Mouse (Mus musculus): ENCODE measurements around the gene Ralgapa1.
A peak's percentile ranks its signal among the peaks of the same experiment; 100 is the strongest.
"Not testable (repeated sequence)": the region's sequence is repeated elsewhere in the genome, so short reads cannot be mapped to it uniquely, and the experiment has no call there.

The Ralgapa1 gene

DNA sequence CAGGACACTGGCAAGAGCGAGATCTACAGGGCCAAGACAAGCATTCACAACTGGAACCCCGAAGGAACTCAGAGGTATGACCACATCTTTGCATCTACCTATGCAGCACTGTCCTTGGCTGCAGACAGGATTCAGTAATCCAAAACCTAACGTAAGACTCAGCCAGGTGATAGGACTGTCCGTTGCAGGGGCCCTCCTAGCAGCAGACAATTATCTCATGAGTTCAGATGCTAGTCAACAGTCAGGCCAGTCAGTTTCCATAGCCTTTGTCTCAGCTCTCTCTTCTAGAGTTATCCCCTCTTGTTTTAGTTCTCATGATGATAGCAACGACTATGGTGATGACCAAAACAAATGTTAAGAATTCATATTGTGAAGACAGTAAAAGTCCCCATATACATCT, 20.8 kb downstream of the Ralgapa1 start:
- DNase-seq (ENCODE audit: low spot score), result no peak

DNA sequence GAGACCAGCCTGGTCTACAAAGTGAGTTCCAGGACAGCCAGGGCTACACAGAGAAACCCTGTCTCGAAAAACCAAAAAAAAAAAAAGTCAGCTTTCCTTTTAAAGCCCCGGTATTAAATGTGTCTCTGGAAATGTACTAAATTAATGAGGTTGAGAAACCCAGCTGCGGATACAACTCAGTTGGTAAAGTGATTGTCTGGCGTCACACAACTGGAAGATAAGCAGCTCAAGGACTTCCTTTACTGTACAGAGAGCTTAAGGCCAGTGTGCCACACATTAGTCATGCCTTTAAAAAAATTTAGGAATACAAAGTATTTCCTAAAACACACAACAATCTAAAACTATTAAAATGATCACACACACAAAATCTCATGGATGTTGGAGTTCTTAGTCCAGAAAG, 22.2 kb downstream of the Ralgapa1 start:
- no peak for DNase-seq (ENCODE audit: low spot score)

DNA sequence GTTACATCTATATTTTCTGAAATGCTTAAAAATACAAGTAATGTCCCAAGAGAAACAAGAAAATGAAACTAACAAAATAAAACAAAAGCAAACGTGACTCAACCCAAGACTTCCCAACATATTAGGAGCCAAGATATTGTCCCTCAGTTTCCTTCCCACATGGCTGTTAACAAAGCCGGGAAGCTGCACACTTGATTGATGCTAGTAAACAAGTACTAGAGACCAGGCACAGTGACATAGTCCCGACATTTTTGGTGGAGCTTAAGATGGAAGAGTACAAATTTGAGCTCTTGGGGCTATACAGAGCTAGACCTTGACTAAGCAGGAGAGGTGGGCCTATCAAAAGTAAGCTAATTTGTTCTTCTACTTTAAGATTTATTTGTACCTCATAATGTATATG, 23.9 kb downstream of the Ralgapa1 start:
- no peak for DNase-seq (ENCODE audit: low spot score)

DNA sequence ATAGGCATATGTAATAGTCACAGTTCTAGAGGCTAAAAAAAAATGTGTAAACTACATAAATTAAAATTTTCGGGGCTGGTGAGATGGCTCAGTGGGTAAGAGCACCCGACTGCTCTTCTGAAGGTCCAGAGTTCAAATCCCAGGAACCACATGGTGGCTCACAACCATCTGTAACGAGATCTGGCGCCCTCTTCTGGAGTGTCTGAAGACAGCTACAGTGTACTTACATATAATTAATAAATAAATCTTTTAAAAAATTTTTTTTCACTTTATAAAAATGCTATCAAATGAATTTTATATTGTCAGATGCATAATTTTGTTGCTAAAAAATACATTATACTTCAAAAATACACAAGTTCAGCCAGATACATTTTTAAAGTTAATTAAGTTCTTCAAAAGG, 26.5 kb downstream of the Ralgapa1 start:
- DNase-seq (ENCODE audit: low spot score), result not testable (repeated sequence)

DNA sequence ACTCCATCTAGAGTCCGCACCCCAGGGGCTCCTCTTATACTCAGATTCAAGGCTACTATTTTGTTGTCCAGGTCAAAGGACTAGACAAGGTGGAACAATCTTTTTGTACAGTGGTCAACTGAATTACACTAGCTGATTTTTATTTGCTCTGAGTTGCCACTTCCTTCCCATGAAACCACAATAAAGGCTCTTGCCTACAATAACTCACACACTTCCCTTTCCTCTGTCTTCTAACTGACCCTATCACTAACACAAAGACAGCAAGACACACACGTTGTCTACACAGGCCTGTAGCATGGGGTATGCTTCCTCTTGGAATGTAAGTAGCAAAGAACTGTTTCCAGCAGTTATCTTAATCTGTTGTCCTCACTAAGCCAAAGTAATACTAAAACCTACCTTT, 35.7 kb downstream of the Ralgapa1 start:
- no peak for DNase-seq (ENCODE audit: low spot score)

DNA sequence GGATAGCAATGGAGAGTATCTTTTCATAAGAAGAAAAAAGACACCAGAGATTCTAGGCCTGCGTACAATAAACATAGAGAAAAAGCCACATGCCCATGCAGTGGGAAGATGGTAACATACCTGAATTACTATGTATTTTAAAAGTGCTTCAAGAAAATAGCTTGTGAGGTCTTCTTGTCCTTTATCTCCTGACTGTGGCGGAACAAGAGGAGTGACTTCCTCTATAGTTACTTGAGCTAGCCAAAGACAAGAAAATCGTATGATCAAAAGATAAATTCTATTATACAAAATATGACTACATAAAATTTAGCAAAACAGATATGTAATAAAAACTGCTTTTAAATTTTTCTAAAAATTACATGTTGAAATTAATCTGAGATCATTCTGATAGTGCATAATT, 38.3 kb downstream of the Ralgapa1 start:
- DNase-seq (ENCODE audit: low spot score), result no peak

DNA sequence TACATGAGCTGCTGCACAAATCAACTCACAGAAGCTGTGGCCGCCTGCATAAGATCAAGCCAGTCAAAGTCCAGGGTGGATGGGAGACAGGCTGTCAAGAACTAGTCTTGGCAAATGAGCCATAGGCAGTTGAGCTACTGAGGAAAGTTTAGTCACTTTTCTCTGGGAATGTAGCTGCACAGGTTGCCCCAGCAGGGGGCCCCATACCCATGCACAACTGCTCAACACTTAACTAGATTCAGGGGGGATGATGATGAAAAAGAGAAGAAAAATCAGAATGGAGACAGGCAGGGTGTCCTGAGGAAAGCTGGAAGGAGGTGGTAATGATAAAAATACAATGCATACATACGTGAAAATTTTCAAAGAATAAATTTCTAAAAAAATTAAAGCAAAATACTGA, 42.7 kb downstream of the Ralgapa1 start:
- no peak for DNase-seq (ENCODE audit: low spot score)

DNA sequence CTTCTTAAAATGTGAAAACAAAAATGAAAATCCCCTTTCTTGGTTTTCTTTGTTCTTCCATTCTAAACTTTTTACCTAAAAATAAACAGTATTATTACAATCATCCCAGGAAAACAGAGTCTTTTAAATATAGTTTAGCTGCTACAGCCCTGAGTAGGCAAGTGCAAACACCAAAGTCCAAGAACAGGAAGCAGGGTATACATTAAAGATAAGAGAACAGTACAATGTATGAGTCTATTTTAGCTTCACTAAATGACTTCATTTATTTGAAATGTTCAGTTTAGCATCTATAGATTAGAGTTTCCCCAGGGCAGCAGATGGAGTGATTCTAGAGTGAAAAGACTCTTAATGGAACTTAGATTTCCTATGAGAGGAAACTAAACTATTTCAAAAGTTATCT, 43.6 kb downstream of the Ralgapa1 start:
- no peak for DNase-seq (ENCODE audit: low spot score)

DNA sequence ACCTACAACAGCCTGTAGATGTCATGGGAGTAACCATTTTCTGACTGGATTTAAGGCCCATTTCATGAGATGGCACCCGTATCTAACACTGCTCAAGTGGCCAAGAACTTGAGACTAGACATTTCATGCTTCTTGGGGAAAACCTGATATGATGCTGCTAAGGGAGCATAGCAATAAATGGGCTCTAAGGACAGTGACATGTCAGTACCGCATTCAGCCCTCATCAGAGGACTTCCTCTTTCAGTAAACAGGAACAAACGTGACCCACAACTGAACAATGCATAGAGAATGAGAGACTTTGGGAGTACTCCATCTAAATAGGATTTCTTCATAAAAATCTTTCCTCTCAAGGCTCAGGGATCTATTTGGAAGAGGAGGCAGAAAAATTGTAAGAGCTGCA, 46.7 kb downstream of the Ralgapa1 start:
- no peak for DNase-seq (ENCODE audit: low spot score)

DNA sequence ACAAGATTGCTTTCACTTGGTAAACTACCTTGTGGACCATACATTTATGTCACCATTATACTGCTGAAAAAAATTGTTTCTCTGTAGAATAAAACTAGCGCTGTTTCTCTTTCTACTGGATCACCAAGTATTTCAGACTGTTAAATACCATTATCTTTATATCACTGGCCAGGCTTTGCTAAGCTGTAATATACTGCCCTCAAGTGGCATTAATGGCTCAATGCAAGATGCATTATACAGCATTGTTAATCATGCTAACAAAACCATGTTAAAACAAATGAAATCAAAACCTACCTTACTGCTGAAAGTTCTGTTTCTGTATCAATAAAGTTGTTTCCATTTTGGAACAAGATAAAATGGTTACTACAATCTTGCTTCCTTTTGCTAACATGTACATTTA, 100.6 kb downstream of the Ralgapa1 start:
- no peak for DNase-seq (ENCODE audit: low spot score)

DNA sequence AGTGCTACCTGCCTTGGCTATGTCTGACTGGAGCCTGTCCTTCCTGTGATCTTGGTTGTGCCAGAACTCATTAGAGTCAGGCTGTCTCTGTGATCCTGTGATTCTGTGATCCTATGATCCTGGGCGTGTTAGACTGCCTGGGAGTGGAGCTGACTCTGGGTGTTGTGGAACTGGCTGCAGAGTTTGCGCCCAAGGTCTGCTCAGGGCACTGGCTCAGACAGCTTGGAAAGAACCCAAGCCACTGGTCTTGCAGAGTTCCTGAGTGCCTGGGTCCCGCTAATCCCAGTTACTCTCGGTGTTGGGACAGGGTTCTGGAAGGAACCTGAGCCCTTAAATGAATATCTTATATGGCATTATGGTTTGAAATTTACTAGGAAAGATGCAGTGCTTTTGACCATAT, 115.1 kb downstream of the Ralgapa1 start:
- no peak for DNase-seq (ENCODE audit: low spot score)

DNA sequence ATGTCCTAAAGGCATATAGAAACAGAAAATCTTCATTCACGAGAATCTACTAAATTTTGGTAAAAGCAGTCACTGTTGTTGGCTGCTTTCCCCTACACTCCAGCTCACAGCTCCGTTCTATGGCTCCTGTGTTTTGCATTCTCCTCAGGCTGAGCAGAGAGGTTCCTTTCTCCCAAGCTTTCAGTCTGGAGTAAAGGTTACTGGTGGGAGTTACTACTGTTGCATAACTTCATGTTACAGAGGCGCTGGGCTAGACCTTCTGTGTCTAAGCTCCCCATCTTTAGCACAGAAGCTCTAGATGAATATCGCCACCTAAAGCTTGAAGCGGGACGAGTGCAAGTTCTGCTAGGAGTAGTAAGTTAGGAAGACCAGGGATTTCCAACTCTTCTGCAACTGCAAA, 154.3 kb downstream of the Ralgapa1 start:
- DNase-seq (ENCODE audit: low spot score), result no peak

DNA sequence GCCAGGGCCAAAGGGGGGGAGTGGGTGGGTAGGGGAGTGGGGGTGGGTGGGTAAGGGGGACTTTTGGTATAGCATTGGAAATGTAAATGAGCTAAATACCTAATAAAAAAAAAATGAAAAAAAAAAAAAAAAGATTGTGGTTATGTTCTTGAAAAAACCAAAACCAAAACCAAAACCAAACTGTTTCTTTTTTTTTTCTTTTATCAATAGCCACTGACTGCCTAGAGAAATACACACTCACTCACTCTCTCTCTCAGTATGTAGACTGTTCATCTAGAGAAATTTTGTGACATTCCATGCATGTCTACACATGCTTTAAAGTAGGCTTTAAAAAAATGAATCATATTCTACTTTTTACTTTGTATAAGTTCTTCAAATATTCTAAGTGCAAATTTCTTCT, 157.8 kb downstream of the Ralgapa1 start:
- DNase-seq (ENCODE audit: low spot score), result not testable (repeated sequence)

DNA sequence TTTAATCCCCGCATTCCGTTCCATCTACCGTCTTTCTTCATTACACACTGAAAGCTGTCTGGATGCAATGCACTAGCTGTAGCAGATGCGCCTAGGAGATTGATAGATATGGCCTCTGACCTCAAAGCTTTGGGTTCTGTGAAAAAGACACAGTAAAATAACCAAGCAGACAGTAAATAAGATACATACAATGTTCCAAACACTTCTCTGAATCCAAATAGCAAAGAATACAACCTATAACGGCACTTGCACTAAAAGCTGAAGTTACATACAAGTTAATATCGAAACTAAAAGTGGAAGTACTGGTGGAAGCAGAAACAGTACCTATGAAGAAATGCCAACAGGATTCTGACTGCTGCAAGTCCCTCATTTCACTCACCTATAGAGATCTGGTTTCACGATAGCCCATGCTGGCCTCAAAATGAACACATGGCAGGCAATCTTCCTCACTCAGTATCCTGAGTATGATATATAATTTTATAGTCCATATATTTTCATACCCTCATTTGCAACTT, 172.9 kb downstream of the Ralgapa1 start:
- DNase-seq (ENCODE audit: low spot score), result no peak

DNA sequence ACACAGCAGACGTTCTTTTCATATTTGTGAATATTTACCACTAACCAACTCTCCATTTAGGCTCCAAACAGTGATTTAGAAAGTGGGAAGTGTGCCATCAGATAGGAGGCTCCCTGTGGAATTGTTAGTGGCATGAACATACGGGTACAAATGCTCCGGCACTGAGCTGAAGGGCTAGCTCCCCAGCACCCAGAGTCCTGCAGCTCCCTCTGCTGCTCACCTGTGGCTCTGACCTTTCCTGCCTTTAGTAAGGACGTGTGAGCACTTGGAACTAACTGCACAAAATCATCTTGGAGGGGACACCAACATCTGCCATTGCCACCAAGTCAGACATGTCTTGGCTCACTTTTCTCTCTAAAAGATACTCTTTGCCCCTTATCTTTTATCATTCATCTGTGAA, 194.3 kb downstream of the Ralgapa1 start:
- no peak for DNase-seq (ENCODE audit: low spot score)

DNA sequence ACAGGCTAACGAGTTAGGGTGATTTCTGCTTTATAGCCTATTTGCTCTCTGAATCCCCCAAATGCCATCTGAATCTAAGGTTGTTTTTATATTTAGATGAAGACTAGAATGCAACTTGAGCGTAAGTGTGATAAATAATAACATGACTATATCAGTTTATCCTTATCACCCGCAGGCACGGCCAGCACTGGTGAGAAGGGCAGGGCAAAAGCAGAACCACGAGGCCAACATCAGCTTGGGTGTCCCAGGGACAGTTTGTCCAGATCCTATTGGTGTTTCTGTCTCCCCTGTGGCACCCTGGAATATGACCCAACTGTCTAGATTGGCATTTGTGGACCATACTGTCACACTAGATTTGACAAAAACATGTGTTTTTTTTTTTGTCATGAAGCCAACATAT, 197.7 kb downstream of the Ralgapa1 start:
- no peak for DNase-seq (ENCODE audit: low spot score)

DNA sequence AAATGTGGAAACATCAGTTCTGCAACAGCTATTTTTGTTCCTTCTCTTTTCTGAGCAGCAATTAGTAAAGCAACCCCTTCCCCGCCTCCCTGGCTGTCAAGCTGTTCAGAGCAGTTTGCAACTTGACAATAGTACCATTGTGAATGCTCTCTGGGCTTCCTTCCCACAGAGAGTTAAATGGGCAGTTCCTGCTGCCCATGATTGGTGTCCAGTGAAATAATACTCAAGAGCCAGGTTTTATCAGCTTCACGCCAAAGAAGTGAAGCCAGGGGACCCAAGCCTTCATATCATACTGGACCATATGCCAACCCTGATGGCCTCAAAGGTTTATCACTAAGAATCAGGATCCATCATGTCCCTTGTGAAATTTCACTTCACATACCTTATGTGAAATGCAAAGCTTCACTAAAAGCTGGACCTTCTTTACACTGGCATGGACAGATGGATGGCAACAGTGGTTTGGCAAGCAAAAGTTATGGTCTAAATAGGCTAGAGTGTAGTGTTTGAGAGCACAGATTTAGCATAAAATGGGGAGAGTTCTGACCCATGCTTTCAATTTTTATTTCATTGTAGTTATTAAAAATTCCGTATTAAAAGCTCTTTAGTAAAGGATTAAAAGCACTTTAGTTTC, 198.2 kb downstream of the Ralgapa1 start:
- DNase-seq (ENCODE audit: low spot score), result no peak

DNA sequence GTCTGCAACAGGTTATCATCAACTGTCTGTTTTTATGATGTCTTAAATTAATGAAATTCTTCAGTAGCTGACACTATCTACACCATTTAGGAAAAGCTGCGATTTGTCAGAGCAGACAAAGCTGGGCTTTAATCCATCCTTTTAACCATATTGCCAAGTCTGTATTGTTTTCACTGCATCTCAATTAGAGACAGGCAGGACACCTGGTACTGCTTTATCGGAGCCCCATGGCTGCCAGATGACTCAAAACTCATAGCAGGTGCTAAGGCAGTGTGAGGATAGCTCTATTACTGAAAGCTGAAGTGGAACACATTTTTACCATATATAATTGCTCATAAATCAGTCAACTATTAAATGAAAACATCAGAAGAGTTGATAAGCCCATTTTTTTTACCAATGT, 200.6 kb downstream of the Ralgapa1 start:
- DNase-seq (ENCODE audit: low spot score), result no peak

DNA sequence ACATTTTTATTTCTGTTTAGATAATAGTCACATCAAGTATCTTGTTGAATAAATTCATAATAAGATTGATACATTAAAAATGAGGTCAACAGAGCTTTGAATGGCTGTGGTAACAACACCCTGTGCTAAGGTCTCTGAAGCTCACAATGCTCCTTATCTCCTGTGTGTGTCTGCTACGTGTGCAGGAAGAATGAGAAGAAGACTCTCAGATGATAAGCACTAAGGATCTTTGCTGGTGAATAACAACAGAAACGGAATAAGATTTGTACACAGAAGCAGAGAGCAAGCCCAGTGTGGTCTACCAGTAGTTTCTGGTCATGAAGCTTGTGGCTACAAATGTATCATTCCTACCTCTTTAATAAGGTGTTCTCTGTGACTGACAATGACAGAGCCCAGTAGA, 210.2 kb downstream of the Ralgapa1 start:
- no peak for DNase-seq (ENCODE audit: low spot score)

DNA sequence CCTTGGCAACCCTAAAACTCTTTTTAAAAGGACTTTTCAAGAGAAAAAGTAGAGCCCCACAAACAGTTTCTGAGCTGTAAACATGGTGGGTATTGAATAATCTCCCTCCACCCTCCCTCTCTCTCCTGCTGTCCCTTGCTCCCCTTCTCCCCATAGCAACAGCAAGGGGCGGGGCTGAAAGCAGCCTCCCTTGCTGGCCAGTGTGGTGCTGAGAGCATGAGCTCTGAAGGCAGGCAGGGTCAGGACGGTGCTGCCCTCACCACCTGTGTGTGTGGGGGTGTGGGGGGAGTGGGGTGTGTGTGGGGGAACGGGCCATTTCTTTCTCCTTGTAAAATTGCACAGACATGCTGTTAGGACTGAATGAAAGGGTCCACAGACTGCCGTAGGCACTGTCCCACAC, 213.1 kb downstream of the Ralgapa1 start:
- DNase-seq (ENCODE audit: low spot score), result no peak

DNA sequence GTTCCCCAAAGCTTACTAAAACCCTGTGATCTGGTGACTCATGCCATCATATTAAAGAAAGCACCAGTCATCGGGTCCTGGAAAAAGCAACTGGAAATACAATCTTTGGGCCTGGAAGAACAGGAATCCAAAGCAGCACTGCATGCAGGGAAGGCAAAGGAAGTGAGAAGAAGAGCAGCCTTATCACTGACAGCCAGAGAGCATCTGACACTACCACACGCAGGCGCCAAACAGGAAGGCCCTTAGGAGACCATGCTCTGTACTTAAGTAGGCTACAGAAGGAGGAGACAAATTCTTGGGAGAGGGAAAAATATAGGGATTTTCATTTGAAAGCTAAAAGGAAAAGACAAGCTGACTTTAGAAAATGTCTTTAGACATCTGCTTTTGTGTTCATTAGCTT, 216.6 kb downstream of the Ralgapa1 start:
- no peak for DNase-seq (ENCODE audit: low spot score)

DNA sequence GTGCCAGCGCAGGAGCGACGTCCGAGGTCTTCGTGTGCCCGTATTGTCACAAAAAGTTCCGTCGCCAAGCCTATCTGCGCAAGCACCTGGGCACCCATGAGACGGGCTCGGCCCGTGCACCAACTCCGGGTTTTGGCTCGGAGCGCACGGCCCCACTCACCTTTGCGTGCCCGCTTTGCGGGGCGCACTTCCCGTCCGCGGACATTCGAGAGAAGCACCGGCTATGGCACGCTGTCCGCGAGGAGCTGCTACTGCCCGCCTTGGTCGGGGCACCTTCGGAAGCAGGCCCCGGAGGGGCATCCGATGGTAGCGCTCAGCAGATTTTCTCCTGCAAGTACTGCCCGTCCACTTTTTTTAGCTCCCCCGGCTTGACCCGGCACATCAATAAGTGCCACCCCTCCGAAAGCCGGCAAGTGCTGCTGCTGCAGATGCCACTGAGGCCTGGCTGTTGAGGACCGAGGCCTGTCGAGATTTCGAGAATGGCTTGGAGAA, 220.4 kb downstream of the Ralgapa1 start:
- DNase-seq (ENCODE audit: low spot score), result no peak

DNA sequence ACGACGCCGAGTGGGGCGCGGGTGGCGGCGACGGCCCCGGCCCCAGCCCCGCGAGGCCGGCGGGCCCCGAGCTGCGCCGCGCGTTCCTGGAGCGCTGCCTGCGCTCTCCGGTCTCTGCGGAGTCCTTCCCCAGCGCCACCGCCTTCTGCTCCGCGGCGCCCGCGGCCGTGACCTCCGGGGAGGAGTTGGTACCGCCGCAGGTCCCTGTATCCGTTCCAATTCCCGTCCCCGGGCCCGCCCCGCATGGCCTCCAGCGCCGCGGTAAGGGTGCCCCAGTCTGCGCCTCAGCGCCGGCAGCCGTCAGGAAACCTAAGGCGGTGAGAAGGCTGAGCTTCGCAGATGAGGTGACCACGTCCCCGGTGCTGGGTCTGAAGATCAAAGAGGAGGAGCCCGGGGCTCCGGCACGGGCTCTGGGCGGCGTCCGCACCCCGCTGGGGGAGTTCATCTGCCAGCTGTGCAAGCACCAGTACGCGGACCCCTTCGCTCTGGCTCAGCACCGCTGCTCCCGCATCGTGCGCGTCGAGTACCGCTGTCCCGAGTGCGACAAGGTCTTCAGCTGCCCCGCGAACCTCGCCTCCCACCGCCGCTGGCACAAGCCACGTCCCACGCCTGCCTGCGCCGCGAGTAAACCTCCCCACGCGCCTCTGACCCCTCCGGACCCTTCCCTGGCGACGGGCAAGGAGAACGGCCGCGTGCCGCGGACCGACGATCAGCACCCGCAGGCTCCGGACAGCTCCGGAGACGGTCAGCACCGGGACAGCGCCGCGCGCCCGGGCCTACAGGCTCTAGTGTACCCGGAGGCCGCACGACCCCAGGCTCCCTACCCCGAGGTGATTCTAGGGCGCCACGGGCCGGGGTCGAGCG, 221.1 kb downstream of the Ralgapa1 start:
- peak; percentile 17 for DNase-seq (ENCODE audit: low spot score)

All from spleen, adult 12 weeks (tissue).